Mouse (Mus musculus) thymus, adult 2 months (tissue): ENCODE results near the gene Rab5c. TPM values are rescaled to one million over a fixed set of nuclear protein-coding genes. Genes with fewer than 3 reads are reported as not detected.

Source experiments
- DNase-seq: peaks from one replicate; pipeline ENCODE4 v3.0.0; 2021
- H3K27ac ChIP-seq: fragments of 200-500 bp; 2 replicates; pipeline ENCODE4 v1.5.1; 2012; ENCODE audit warnings: low read length, control low read depth; ENCODE audit not compliant: control insufficient read depth, insufficient read depth
- H3K27me3 ChIP-seq: fragments of 200-500 bp; 2 replicates; pipeline ENCODE4 v1.6.1; 2012; ENCODE audit warnings: mild to moderate bottlenecking, low read length, moderate library complexity, mixed read lengths; ENCODE audit not compliant: control insufficient read depth, insufficient read depth
- H3K36me3 ChIP-seq: fragments of 200-500 bp; 2 replicates; pipeline ENCODE4 v1.6.1; 2012; ENCODE audit warnings: mild to moderate bottlenecking, low read length, moderate library complexity; ENCODE audit not compliant: control insufficient read depth, insufficient read depth
- H3K4me1 ChIP-seq: fragments of 200-500 bp; replicated peaks from 2 replicates; pipeline ENCODE4 v1.6.1; 2012; ENCODE audit warnings: low read length; ENCODE audit not compliant: control insufficient read depth, insufficient read depth
- H3K4me3 ChIP-seq: fragments of 200-500 bp; 2 replicates; pipeline ENCODE4 v1.5.1; 2012; ENCODE audit warnings: mild to moderate bottlenecking, low read length, control low read depth, moderate library complexity; ENCODE audit not compliant: control insufficient read depth, insufficient read depth
- CTCF ChIP-seq: fragments of 200-500 bp; IDR thresholded peaks from 2 replicates; pipeline ENCODE4 v1.5.1; 2012; ENCODE audit warnings: mild to moderate bottlenecking, control low read depth, low read length, moderate library complexity, borderline replicate concordance; ENCODE audit not compliant: control insufficient read depth, poor library complexity, insufficient read depth; ENCODE audit errors: extremely low read depth
- POLR2A ChIP-seq: fragments of 200-500 bp; IDR thresholded peaks from 2 replicates; pipeline ENCODE4 v1.6.1; 2012; ENCODE audit warnings: mild to moderate bottlenecking, low read length, control low read depth, moderate library complexity; ENCODE audit not compliant: control insufficient read depth, poor library complexity, insufficient read depth; ENCODE audit errors: extremely low read depth
- WGBS: fragments of 180-500 bp; shearing (Covaris S2); methylation state at CpG from one replicate; pipeline ENCODE4 v1.1.7; 2018; 5-methylcytosine and 5-hydroxymethylcytosine counted together
- polyA plus RNA-seq: library from polyadenylated mRNA; depleted of rRNA; stranded (reverse); fragments of >200 nt; gene quantifications from 2 replicates; pipeline ENCODE4 v1.2.3, GENCODE M21; 2012

Rab5c gene
- polyA plus RNA-seq, 1 experiment: 290 TPM

DNA sequence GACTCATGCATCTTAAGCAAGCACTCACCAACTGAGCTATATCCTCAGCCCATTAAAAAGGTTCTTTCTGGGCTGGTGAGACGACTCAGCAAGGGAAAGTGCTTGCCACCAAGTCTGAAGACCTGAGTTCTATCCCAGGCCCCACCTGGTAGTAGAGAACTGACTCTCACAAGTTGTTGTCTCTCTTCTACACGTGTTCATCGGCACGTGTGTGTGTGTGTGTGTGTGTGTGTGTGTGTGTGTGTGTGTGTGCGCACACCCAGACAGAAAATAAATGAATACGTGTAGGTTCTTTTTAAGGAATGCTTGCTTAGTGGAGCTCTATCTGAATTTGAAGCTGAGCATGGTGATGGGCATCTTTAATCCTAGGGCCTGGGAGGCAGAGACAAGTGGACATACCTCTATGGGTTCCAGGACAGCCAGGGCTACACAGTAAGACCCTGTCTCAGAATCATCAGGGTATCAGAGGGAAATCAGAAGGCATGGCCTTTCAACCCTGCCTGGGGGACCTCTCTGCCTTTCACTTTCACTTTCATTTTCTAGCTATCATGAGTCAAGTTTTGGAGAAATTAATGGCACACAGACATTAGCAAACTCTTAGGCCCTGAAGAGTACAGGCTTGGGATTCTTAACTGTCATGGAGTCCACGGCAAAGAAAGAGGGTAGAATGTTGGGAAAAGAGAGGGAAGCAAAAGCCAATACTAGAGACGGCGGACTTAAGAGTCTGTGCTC lies 2.7 kb downstream of the Rab5c start:
- Histone ChIP-seq H3K4me1 (peaks cover 24% of the 10 kb centered on the region), H3K36me3 (peaks cover 5% of the 10 kb centered on the region; the same call in 1 of the 2 replicates), H3K4me3 (peak overlapping the region; percentile 52), H3K27me3 (no peaks in the 10 kb centered on the region), H3K27ac (peak overlapping the region; percentile 85)
- 54% methylated on average over 9 of the region's 9 CpGs for WGBS
- DNase-seq: no peak
- TF ChIP-seq POLR2A (no peak), CTCF (no peak)

DNA sequence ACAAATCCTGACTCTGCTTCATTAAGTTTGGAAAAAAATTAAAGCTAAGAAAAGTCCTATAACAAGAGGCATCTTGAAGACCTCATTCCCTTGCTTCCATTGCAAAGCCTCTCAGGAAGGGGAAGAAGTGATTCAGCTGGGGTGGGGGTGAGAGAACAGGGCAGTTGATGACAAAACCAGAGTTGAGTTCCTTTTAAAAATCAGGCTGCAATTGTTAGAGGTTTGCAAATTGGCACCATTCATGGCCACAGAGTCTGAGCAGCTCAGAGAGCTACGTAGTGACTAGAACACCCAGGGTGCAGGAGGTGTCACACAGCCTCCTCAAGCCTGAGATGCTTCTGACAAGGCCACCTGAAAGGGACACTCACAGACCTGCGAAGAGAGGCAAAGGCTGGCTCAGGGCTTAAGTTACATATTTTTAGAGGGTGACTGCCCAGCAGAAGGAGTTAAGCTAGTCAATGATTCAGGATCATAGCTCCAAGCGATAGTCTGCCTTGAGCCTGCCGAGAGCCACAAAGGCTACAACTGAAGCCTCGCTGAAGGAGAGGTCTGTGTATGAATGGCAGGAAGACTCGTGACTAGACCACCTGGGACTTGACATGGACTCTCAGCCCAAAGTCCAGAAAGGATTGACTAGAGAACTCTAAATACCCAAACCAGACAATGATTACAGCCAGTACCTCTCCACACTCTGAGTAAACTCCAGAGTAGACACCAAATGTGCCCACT lies 7.4 kb downstream of the Rab5c start:
- peaks cover 20% of the 10 kb centered on the region for H3K36me3 ChIP-seq
- TF ChIP-seq POLR2A (no peak), CTCF (no peak)
- DNase-seq: no peak
- H3K27ac ChIP-seq: no peak overlapping the region
- no peak overlapping the region for H3K4me3 ChIP-seq
- 80% methylated on average over 6 of the region's 6 CpGs for WGBS
- H3K4me1 ChIP-seq: peaks cover 17% of the 10 kb centered on the region
- H3K27me3 ChIP-seq: no peaks in the 10 kb centered on the region

DNA sequence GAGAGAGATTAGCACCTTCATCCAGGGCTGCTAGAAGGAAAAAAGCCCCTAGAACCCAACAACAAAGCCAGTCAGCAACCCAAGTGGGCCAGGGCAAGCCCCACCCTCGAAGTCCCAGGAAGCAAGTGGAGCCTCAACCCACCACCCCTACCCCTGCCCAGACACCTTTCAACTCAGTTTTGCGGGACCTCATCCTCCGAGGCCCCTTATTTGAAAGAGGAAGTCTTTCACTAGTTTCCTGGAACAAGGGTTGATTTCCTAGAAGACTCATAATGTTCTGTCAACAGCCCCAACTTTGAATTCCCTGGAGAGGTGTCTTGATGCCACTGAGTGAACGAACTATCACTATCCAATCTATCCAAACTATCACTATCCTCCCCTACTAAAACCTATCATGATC lies 8.0 kb downstream of the Rab5c start:
- H3K27me3 ChIP-seq: no peaks in the 10 kb centered on the region
- no peak for TF ChIP-seq CTCF
- no peak for TF ChIP-seq POLR2A
- 19% methylated on average over 4 of the region's 4 CpGs for WGBS
- no peak overlapping the region for H3K4me3 ChIP-seq
- peaks cover 19% of the 10 kb centered on the region for H3K4me1 ChIP-seq
- peaks cover 20% of the 10 kb centered on the region for H3K36me3 ChIP-seq
- H3K27ac ChIP-seq: no peak overlapping the region
- DNase-seq: no peak

DNA sequence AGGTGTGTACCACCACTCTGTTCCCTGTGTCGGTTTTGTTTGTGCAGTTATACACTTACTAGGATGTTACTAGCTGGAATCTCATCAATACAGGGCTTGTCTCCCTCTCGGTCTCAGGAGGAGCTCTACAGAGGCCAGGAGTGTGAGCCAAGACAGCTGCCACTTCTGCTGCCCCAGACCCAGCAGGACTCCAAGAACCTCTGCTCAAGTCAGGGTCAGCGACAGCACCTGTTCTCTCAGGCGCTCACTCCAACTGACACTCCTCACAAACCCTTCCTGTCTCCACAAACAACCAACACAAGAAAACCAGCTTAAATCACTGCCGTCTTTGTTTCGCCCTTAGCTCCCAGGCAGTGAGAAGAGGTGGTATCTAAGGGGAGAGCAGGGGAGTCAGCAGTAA lies 9.4 kb downstream of the Rab5c start:
- no peak for DNase-seq
- peaks cover 24% of the 10 kb centered on the region for H3K4me1 ChIP-seq
- H3K4me3 ChIP-seq: no peak overlapping the region
- no peak for TF ChIP-seq CTCF
- no peak for TF ChIP-seq POLR2A
- WGBS: 86% methylated on average over 6 of the region's 6 CpGs
- peaks cover 20% of the 10 kb centered on the region for H3K36me3 ChIP-seq
- H3K27ac ChIP-seq: no peak overlapping the region
- no peaks in the 10 kb centered on the region for H3K27me3 ChIP-seq

DNA sequence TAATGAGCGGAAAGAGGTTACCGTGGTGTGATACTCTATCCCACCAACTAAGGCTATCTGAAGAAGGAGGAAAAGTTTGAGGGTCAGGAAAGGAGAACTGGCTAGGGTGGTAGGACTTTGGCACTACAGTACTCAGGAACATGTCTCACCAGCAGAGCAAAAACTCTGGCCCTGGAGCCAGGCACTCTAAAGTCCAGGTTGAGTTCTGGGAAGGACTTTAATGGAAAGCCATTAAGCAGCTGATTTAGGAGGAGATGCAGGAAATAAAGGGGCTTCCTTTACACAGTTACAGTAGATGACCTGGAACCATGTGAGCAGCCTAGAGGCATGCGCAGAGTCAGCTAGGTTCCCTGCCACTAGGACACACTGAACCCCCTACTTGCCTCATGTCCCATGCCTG lies 10.8 kb downstream of the Rab5c start:
- DNase-seq: no peak
- H3K27me3 ChIP-seq: no peaks in the 10 kb centered on the region
- no peak for TF ChIP-seq CTCF
- TF ChIP-seq POLR2A: no peak
- H3K27ac ChIP-seq: no peak overlapping the region
- peaks cover 15% of the 10 kb centered on the region for H3K36me3 ChIP-seq
- H3K4me1 ChIP-seq: peaks cover 28% of the 10 kb centered on the region
- no peak overlapping the region for H3K4me3 ChIP-seq
- WGBS: over 99% methylated on average over 3 of the region's 3 CpGs

DNA sequence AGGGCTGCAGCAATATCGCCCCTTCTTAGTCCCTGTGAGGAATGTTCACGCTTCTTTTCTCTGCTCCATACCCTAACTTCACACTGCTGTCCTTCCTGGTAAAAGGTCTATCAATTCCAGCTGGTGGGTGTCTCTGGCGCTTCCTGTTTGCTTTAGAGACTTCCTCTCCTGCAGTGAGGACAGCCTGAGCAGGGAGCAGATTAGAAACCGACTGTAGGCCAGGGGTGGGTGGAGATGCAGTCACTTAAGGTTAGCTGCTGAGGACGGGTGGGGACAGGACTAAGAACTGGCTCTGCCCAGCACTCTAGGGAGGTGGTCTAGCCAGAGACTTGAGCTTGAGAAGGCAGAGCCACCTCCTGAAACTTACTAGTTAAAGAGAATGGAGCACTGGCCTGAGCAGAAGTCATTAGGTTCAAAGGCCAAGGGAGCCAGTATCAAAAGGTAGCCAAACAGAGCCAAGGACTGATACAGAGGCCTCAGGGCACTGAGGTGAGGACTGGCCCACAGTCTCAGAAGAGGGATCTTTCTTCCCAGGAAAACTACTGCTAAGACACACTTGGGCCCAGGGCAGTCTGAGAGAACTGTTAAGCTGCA lies 13.0 kb downstream of the Rab5c start:
- no peak for TF ChIP-seq CTCF
- no peak for TF ChIP-seq POLR2A
- H3K27me3 ChIP-seq: no peaks in the 10 kb centered on the region
- DNase-seq: no peak
- peaks cover 41% of the 10 kb centered on the region for H3K4me1 ChIP-seq
- WGBS: 42% methylated on average over 5 of the region's 5 CpGs
- peak overlapping the region; percentile 10; the same call in 1 of the 2 replicates for H3K27ac ChIP-seq
- H3K4me3 ChIP-seq: no peak overlapping the region
- peaks cover 15% of the 10 kb centered on the region for H3K36me3 ChIP-seq
